Mouse (Mus musculus): ENCODE results near the gene Cd274.
"Not testable (repeated sequence)": the region's sequence is repeated elsewhere in the genome, so short reads cannot be mapped to it uniquely, and the experiment has no call there.

Cd274 gene

GRCm38 (mm10) chr19:29396353-29396752 lies 29.1 kb downstream of the Cd274 start:
- DNase-seq, result no peak

- no peak for DNase-seq
Measured at GRCm38 (mm10) chr19:29399786-29400185, 32.5 kb downstream of the Cd274 start.

GRCm38 (mm10) chr19:29400466-29400865 lies 33.2 kb downstream of the Cd274 start:
- no peak for DNase-seq

DNA sequence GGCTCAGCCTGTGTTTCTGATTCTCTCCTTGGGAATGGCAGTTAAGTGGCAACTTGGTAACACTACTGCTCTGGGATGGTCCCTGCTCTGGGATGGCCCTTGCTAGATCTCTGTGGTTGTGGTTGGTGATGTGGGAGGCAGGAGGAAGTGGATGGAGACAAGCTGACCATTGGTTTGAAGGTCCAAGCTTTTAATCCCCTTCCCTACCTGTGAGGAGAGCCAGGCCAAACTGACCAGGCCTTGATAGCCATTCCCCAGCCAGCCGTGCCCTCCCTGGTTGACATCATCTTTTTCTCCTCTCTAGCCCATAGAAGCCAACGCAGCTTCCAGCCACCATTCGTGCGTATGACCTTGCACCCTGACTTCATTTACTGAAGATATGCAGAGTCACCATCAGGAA lies 35.4 kb downstream of the Cd274 start:
- no peak for DNase-seq

GRCm38 (mm10) chr19:29403251-29403650 lies 36.0 kb downstream of the Cd274 start:
- no peak for DNase-seq

- DNase-seq, result no peak
Measured at GRCm38 (mm10) chr19:29405388-29405787, 38.1 kb downstream of the Cd274 start.

GRCm38 (mm10) chr19:29406042-29407017 lies 39.1 kb downstream of the Cd274 start:
- DNase-seq, result no peak

DNA sequence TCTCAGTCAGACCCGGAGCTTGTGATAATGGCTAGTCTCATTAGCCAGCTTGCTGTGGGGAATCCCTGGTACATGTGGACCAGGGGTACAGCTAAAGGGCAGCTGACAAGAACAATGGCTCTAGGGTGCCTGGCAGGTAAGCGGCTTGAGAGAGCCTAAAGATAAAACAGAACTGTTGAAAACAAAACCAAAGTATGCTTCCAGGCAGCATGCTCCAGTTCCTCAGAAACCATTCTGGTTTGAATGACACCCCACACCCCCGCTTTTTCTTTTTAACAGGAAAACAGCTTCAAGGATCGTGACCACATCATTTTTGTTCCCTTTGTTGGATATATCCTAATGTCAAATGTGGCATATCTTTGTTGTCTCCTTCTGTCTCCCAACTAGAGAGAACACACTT lies 43.4 kb downstream of the Cd274 start, which contains the start of gene Pdcd1lg2:
Pdcd1lg2 (plus strand) TSS at position 301 of the 400 bp plus-strand sequence.
- no peak for DNase-seq

DNA sequence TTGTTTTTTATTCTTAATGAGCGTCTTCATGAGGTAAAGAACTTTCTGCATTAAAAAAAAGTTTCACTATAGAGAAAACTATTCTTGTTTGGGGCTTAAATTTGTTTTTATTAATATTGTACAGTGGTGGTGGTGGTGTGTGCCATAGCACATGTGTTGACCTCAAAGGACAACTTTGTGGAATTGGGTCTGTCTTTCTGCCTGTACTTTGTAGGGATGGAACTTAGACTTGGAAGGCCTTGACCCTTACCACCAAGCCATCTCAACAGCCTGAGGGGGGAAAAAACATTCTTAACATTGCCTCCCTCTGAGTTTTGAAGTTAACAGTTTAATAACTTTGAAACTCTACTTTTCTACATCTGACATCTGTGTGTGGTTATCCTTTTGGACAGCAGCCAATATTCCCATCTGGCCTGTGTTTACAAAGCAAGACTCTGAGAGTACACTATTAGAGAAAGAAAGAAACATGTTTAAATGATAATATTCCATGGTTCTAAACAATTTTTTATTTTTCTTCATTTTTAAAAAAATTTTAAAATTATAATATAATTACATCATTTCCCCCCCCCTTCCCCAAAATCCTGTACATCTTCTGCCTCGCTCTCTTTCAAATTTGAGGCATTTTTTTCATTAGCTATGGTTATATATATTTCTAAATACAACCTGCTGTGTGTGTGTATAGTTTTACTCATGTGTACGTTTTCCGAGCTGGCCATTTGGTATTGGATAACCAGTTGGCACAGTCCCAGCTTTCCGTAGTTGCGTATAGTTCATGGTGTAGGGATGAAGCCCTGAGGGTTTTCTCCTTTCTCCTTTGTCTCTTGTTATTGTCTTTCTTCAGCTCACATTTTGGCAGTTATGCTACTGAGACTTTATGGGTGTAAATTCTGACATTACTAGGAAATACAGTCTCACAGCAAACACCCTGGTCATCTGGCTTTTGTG lies 45.5 kb downstream of the Cd274 start:
- peak; percentile 60 for DNase-seq

DNA sequence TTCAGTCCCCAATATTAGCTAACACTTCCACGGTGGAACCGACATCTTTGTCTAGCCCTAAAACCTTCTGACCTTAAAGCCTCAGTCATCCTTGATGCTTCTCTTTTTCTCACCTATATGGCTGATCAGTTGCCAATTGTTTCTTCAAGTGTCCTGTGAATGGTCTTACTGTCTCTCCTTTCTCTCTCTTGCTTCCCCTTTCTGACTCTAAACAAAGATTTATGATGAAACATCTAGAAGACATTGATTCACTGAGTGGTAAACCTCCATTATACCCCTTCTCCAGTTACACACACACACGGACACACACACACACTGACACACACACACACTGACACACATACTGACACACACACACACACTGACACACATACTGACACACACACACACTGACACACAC lies 47.3 kb downstream of the Cd274 start:
- no peak for DNase-seq

GRCm38 (mm10) chr19:29414917-29415316 lies 47.7 kb downstream of the Cd274 start:
- DNase-seq, result not testable (repeated sequence)

DNA sequence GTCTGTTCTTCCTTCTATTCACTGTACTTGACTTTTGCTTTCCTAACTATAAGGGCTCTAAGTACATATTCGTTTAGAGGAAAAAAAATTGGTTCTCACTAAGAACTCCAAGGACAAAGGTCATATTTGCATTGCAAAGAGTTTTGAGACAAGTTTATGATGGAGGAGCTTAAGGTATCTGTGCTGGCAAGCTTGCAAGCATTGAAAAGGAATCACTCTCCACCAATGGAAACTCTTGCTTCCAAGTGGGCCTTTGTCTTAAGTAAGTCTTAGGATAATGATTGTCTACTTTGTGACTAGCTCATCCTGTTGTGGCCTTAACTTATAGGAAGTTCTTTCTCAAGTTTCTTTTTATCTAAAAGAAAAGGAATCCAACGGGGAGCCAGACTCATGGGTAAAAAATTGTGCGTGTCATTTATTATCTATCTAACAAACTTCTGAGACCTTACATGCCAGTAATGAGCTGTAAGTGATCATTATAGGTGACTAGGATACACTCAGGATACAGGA lies 49.2 kb downstream of the Cd274 start:
- no peak for DNase-seq

DNA sequence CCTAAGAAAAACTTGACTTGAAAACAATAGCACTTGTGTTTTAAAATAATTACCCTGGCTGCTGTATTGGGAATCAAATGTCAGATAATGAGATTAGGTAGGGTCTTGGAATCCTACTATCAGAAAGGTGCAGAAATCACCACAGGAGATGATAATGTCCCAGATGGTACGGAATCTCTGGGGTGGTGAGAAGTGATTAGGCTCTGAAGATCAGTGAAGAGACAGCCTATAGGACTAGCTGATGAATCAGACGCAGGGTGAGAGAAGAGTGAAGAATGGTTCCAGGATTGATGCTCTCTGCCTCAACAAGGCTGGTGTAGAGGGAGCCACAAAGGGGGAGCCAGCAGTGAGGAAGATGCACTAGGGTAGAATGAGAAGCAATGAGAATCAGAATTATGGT lies 49.9 kb downstream of the Cd274 start:
- no peak for DNase-seq

DNA sequence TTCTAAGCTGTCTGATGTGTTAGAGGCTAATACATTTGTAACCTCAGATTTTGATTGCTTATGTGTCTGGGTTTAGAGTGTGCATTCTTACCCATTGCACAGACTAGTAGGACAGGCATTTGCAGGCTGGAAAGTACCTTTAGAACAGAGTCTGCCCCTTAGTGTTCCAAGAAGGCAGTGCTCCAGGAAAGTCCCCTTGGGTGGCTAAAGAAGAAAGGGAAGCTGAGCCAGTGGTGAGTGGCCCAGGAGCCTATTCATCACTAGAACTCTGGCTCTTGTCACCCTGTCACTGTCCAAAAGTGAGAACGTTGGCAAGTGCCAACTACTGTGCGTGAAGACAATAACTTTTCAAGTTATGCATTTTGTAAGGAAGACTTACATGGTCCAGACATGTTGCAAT lies 50.6 kb downstream of the Cd274 start:
- DNase-seq, result no peak

GRCm38 (mm10) chr19:29418661-29419115 lies 51.4 kb downstream of the Cd274 start:
- DNase-seq, result peak; percentile 55

DNA sequence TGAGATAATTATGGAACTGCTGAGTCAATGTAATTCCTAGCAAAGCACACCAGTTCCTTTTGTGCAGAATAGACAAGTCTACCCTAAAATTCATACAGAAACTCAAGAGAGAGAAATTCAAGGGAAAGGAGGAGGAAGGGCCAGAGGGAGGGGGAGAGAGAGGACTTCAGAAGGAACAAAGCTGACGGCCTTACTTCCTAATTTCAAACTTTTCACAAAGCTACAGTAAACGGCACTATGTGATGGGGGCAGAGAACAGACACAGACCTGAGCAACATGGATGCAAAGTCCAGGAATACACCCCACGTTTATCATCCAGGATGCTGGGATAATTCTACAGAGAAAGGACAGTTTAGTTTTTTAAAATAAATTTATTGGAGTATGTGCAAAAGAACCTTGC lies 52.3 kb downstream of the Cd274 start:
- DNase-seq, result no peak

GRCm38 (mm10) chr19:29419946-29420345 lies 52.7 kb downstream of the Cd274 start:
- DNase-seq, result peak; percentile 64

DNA sequence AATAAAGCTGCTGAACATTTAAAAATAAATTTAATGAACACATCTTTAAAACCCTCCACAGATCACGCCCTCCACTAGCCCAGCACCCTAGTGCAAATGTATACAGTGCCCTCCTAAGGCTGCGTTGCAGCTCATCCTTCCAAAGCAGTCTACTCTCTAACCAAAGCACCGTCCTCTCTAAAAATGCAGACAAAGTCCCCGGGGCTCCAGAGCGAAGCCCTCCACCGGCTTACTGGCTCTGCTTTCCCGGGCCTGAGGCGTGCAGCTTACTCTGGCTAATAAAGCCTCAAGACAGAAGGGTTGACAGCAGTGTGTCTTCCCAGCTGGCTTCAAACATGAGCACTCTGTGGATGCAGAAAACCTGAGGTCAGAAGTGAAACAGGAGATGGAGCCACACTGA lies 53.1 kb downstream of the Cd274 start:
- no peak for DNase-seq

DNA sequence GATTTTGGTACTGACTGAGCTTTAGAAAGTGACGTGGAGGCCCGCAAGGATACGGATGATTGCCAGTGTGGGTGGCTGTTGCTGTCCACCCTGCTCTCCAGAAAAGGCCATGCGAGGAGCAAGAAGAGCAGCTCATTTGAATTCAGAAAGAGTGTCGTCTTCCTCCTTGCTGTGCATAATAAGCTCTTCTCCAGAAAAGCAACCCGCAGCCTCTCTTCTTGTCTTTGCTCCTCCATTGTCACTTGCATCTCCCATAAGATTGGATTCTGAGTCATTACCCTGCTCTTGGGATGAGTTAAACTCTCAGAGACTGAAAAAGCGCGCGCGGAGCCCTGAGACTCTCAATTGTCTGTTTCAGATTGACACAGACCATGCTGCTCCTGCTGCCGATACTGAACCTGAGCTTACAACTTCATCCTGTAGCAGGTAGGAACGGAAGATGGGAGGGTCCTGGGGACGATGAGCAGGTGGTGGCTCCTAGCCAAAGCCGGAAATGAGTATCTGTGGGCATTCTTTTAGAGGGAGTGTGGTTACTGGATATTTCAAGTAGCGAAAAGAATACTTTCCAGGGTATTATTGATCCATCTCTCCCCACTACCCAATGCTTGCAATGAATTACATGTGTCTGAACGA lies 54.9 kb downstream of the Cd274 start:
- no peak for DNase-seq

DNA sequence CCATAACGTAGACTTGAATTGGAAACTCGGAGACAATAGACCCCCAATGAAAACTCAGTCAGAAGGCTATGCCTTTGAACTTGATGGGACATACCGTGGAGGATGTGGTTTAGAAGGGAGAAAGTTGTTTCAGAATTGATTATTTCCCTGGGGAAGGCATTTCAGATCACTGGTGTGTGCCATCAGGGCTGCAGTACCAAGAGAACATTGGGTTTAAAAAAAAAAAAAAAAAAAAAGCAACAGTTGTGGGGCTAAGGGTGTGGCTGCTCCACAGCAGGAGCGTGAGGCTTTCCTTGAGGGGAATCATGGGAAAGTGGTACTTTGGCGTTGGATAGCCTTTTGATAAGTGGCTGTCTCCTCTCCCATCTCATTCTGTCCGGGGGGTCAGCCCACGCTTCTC lies 55.5 kb downstream of the Cd274 start:
- DNase-seq, result no peak

GRCm38 (mm10) chr19:29430516-29430915 lies 63.3 kb downstream of the Cd274 start:
- no peak for DNase-seq

- peak; percentile 38 for DNase-seq
Measured at GRCm38 (mm10) chr19:29430953-29431352, 63.7 kb downstream of the Cd274 start.
